In genomic region chr1:130733671-130734070, GRCm38 (mm10) we compare ENCODE assay signal across 12 mouse cellular contexts. TPM values are rescaled to one million over a fixed set of nuclear protein-coding genes. Genes with fewer than 3 reads are reported as not detected.
A peak's percentile ranks its signal among the peaks of the same experiment; 100 is the strongest.
DNase-seq lines count a peak whose midpoint lies in the region; ATAC-seq lines count a peak whose summit lies in the region.
"Had no signal": no experiment of that assay in that cellular context is flagged by ENCODE, and none has a peak within 500 bp of the region (broad histone marks: within the 10 kb centered on the region; RNA-seq: fewer than 3 reads in every experiment).

No protein-coding gene starts in this region.

- peak overlapping the region; percentile 39 for H3K4me2 ChIP-seq in lung, embryonic 16.5 days (ENCODE audit: low read depth, low read length)
- H3K4me2 ChIP-seq: heart, embryonic 15.5 days; limb, embryonic 13.5 days; neural tube, embryonic 12.5 days had no signal

- peaks cover 22% of the 10 kb centered on the region for H3K4me1 ChIP-seq in lung, embryonic 16.5 days (replicated peaks; ENCODE audit: control insufficient read depth, insufficient read depth, low read length)
- H3K4me1 ChIP-seq: neural tube, embryonic 12.5 days had no signal

- peak overlapping the region; percentile 96 for H3K27ac ChIP-seq in lung, embryonic 16.5 days (ENCODE audit: low read length)
- H3K27ac ChIP-seq: heart, embryonic 15.5 days; limb, embryonic 13.5 days; neural tube, embryonic 12.5 days had no signal

- no peaks in the 10 kb centered on the region for H3K9me3 ChIP-seq in lung, embryonic 16.5 days (ENCODE audit: control insufficient read depth, low read length)
- H3K9me3 ChIP-seq: heart, embryonic 15.5 days; limb, embryonic 13.5 days; neural tube, embryonic 12.5 days had no signal

- peak; percentile 20 for DNase-seq in adrenal gland, postnatal 14 days
- no peak for DNase-seq in adrenal gland, postnatal 10 days
- peak; percentile 59 for DNase-seq in brain, adult 2 months (ENCODE audit: low read depth, low spot score)
- DNase-seq in kidney, postnatal 25 days, result peak; percentile 70 to 88
- no peak for DNase-seq in thymus, adult 18-20 months
- DNase-seq in frontal cortex, postnatal 25 days (ENCODE audit: low spot score in 2 of 2), result no peak
- no peak for DNase-seq in thymus, postnatal 4 days

- WGBS in lung, embryonic 16.5 days, result 60% methylated on average over 4 of the region's 4 CpGs

- peak; percentile 76 for ATAC-seq in lung, embryonic 16.5 days (ENCODE audit: low read depth)
- ATAC-seq: inflammation-experienced regulatory T-cells, adult 6 months had no signal

- H3K9ac ChIP-seq in lung, embryonic 16.5 days (ENCODE audit: low read length), result peak overlapping the region; percentile 46
- H3K9ac ChIP-seq: heart, embryonic 15.5 days; limb, embryonic 13.5 days; neural tube, embryonic 12.5 days had no signal

- H3K4me3 ChIP-seq in lung, embryonic 16.5 days (ENCODE audit: low read length), result peak overlapping the region; percentile 49
- H3K4me3 ChIP-seq: heart, embryonic 15.5 days; limb, embryonic 13.5 days; neural tube, embryonic 12.5 days had no signal

- no peaks in the 10 kb centered on the region for H3K36me3 ChIP-seq in lung, embryonic 16.5 days (ENCODE audit: control insufficient read depth, insufficient read depth, low read length)
- H3K36me3 ChIP-seq: heart, embryonic 15.5 days; limb, embryonic 13.5 days; neural tube, embryonic 12.5 days had no signal

- H3K27me3 ChIP-seq in lung, embryonic 16.5 days (ENCODE audit: control insufficient read depth, insufficient read depth, low read depth, low read length), result no peaks in the 10 kb centered on the region
- H3K27me3 ChIP-seq: limb, embryonic 13.5 days; neural tube, embryonic 12.5 days had no signal

RNA-seq across cellular contexts. Expression of gene AA986860, which starts 1.9 kb away (rescaled TPM):
- total RNA-seq in adrenal gland, postnatal 14 days (2021), result 2.1 and 2.7 TPM in 2 replicates
- 1 to 10 TPM; 2.1 to 2.3 TPM for total RNA-seq in adrenal gland, postnatal 10 days (2021)
- 21.0 and 21.2 TPM in 2 replicates for polyA plus RNA-seq in lung, embryonic 16.5 days (2015; fragmentation: Nextera tagmentation; extraction: Ambion mirVana)

RNA-seq across cellular contexts. Expression of gene Pfkfb2, which starts 4.6 kb away (rescaled TPM):
- total RNA-seq in adrenal gland, postnatal 14 days (2021), result 19.5 and 23.1 TPM in 2 replicates
- 10 to 100 TPM; 16.1 to 22.1 TPM for total RNA-seq in adrenal gland, postnatal 10 days (2021)
- polyA plus RNA-seq in lung, embryonic 16.5 days (2015; fragmentation: Nextera tagmentation; extraction: Ambion mirVana), result 10.7 and 11.5 TPM in 2 replicates

RNA-seq across cellular contexts. Expression of gene Yod1, which starts 16.5 kb away (rescaled TPM):
- total RNA-seq in adrenal gland, postnatal 14 days (2021), result 9.8 and 10.1 TPM in 2 replicates
- 1 to 10 TPM; 7.4 to 8.1 TPM for total RNA-seq in adrenal gland, postnatal 10 days (2021)
- polyA plus RNA-seq in lung, embryonic 16.5 days (2015; fragmentation: Nextera tagmentation; extraction: Ambion mirVana), result 15.6 and 17.0 TPM in 2 replicates

RNA-seq across cellular contexts. Expression of gene Gm29427, which starts 18.1 kb away (rescaled TPM):
- not detected in 2 replicates for total RNA-seq in adrenal gland, postnatal 14 days (2021)
- not detected for total RNA-seq in adrenal gland, postnatal 10 days (2021)
- polyA plus RNA-seq in lung, embryonic 16.5 days (2015; fragmentation: Nextera tagmentation; extraction: Ambion mirVana), result not detected in 2 replicates
- polyA plus RNA-seq: heart, embryonic 15.5 days; inflammation-experienced regulatory T-cells, adult 6 months; limb, embryonic 13.5 days; neural tube, embryonic 12.5 days had no signal

Comparison
In these comparisons a context has a peak if more than half of its experiments do, and no peak if none do; other contexts are left out.
1. DNase-seq: peak in adrenal gland, postnatal 14 days (single experiment), brain, adult 2 months (single experiment) and kidney, postnatal 25 days (2 of 2); none in adrenal gland, postnatal 10 days (single experiment), thymus, adult 18-20 months (0 of 2), frontal cortex, postnatal 25 days (0 of 2) and thymus, postnatal 4 days (single experiment).